In the genomic region with DNA sequence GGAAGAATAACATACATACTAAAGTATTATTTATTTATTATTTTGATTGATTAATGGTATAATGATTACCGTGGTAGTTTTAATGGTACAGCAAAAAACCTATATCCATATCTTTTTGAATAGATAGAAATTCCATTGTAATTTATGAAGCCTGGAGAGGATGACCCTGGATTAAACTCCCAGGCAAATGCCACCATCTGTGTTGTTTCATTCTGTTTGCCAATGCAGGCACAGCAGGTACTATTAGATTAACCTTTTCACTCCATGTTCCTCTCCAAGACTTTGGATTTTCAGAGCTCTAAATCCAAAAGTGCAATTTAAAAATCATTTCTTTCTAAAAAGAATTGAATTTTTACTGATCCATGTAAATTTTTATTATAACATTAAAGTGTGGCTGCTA, we compare ENCODE assay signal across 15 mouse cellular contexts.
"Had no signal": no experiment of that assay in that cellular context is flagged by ENCODE, and none has a peak within 500 bp of the region (broad histone marks: within the 10 kb centered on the region; RNA-seq: fewer than 3 reads in every experiment).

No protein-coding gene starts in this region.

- H3K4me2 ChIP-seq: kidney, embryonic 15.5 days; liver, embryonic 12.5 days; lung, embryonic 14.5 days; midbrain, embryonic 11.5 days; neural tube, embryonic 15.5 days had no signal

- H3K27ac ChIP-seq: kidney, embryonic 15.5 days; left cerebral cortex, adult 2 months; limb, embryonic 10.5 days; liver, embryonic 12.5 days; macrophage; neural tube, embryonic 15.5 days had no signal

- DNase-seq: kidney, postnatal 14 days; lung, embryonic 14.5 days; lung, postnatal 10 days; right cerebral cortex, adult 18-20 months; right cerebral cortex, postnatal 25 days; thymus, postnatal 4 days had no signal

- H3K4me3 ChIP-seq: kidney, embryonic 15.5 days; left cerebral cortex, adult 2 months; limb, embryonic 10.5 days; liver, embryonic 12.5 days; megakaryocyte, embryonic 14.5 days; myocyte; neural tube, embryonic 15.5 days had no signal

- H3K4me1 ChIP-seq: kidney, embryonic 15.5 days; limb, embryonic 10.5 days; liver, embryonic 12.5 days; megakaryocyte, embryonic 14.5 days; neural tube, embryonic 15.5 days had no signal

- H3K36me3 ChIP-seq: kidney, embryonic 15.5 days; limb, embryonic 10.5 days; liver, embryonic 12.5 days; neural tube, embryonic 15.5 days had no signal

- H3K9ac ChIP-seq: kidney, embryonic 15.5 days; liver, embryonic 12.5 days; lung, embryonic 14.5 days; neural tube, embryonic 15.5 days had no signal

- H3K27me3 ChIP-seq: kidney, embryonic 15.5 days; liver, embryonic 12.5 days; megakaryocyte, embryonic 14.5 days; neural tube, embryonic 15.5 days had no signal

- ATAC-seq: liver, embryonic 12.5 days had no signal

- H3K9me3 ChIP-seq: kidney, embryonic 15.5 days; limb, embryonic 10.5 days; liver, embryonic 12.5 days; megakaryocyte, embryonic 14.5 days; neural tube, embryonic 15.5 days had no signal
